Mouse (Mus musculus): ENCODE measurements around the gene Vps4a. TPM values are rescaled to one million over a fixed set of nuclear protein-coding genes. Genes with fewer than 3 reads are reported as not detected.

Vps4a gene
- polyA plus RNA-seq, 1 experiment from 2014 or later = 151 TPM

DNA sequence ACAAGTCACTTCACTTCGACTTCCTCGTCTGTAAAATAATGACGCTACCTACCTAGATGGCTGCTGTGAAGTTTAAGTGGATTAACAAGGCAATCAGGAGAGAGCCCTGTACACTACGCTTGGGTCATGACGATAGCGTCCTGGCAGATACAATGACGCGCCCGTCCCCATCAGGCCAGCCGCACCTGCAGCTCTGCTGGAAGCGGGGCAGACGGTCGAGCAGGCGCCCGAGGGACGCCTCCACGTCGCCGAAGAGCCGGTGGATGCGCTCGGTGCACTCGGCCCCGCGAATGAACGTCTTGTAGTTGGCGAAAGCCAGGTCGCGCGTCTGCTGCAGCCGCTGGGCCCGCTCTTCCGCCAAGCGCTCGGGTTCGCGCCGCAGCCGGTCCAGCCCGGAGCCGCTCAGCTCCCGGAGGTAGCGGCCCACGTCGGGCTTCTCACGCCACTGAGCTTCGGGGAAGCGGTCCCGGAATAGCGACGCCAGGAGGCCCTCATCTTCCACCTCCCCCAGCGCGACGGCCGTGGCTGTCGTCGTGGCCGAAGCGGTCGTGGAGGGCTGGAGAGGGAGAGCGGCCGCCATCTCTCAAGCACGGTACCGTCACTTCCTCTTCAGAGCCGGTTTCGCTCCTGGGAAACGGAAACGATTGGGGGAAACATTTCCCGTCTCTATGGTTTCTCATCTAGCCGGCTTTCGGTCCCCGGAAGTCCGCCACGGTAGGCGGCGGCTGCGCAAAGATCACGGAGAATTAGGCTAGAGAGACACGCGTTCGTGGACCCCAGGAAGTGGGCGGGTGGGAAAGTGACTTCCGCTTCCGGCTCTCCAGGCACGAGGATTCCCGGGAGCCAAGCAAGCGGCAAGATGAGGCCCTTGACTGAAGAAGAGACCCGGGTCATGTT lies 25.3 kb downstream of the Vps4a start, which contains the start of the genes Cog8 and Nip7:
Cog8 (minus strand) TSS at position 614 of the 897 bp plus-strand sequence.
Nip7 (plus strand) TSS at position 802 of the 897 bp plus-strand sequence.
- Histone ChIP-seq H3K36me3 (replicated peaks) (peaks cover 28% of the 10 kb centered on the region), H3K9me3 (no peaks in the 10 kb centered on the region), H3K9ac (peak within 1 kb of the TSS; percentile 76), H3K4me3 (peak within 1 kb of the TSS; percentile 94), H3K27ac (peak within 1 kb of the TSS; percentile 81), H3K4me1 (peaks cover 25% of the 10 kb centered on the region), H3K4me2 (peak within 1 kb of the TSS; percentile 82), H3K27me3 (replicated peaks) (no peaks in the 10 kb centered on the region)
- under 1% methylated on average over 88 of the region's 88 CpGs for WGBS
- peak; percentile 96 for ATAC-seq (replicated peaks)

- ATAC-seq (replicated peaks) = peak; percentile 74
- Histone ChIP-seq H3K4me3 (peak overlapping the region; percentile 94), H3K27me3 (replicated peaks) (no peaks in the 10 kb centered on the region), H3K36me3 (replicated peaks) (peaks cover 23% of the 10 kb centered on the region), H3K27ac (peak overlapping the region; percentile 58), H3K9me3 (no peaks in the 10 kb centered on the region), H3K4me2 (peak overlapping the region; percentile 73), H3K4me1 (peaks cover 25% of the 10 kb centered on the region), H3K9ac (peak overlapping the region; percentile 67)
- whole genome bisulfite sequencing = 1% methylated on average over 33 of the region's 33 CpGs
Observed at GRCm38 (mm10) chr8:107056973-107057369, 25.9 kb downstream of the Vps4a start.

- no peaks in the 10 kb centered on the region for H3K9me3 ChIP-seq
- 91% methylated on average over 1 of the region's 1 CpGs for WGBS
- no peaks in the 10 kb centered on the region for H3K27me3 ChIP-seq (replicated peaks)
- H3K36me3 ChIP-seq (replicated peaks) = peaks cover 7% of the 10 kb centered on the region; the same call in 1 of the 2 replicates
- ATAC-seq (replicated peaks) = no peak
- H3K9ac ChIP-seq = no peak overlapping the region
- no peak overlapping the region for H3K4me2 ChIP-seq
- H3K27ac ChIP-seq = no peak overlapping the region
- H3K4me1 ChIP-seq = peaks cover 4% of the 10 kb centered on the region
- H3K4me3 ChIP-seq = no peak overlapping the region
Observed at GRCm38 (mm10) chr8:107062613-107063012, 31.6 kb downstream of the Vps4a start.

- Histone ChIP-seq H3K4me1 (no peaks in the 10 kb centered on the region), H3K36me3 (replicated peaks) (no peaks in the 10 kb centered on the region; the same call in 1 of the 2 replicates), H3K9me3 (no peaks in the 10 kb centered on the region), H3K27ac (no peak within 1 kb of the TSS), H3K9ac (no peak within 1 kb of the TSS), H3K4me2 (no peak within 1 kb of the TSS), H3K4me3 (no peak within 1 kb of the TSS), H3K27me3 (replicated peaks) (no peaks in the 10 kb centered on the region)
- ATAC-seq (replicated peaks) = no peak
- 69% methylated on average over 17 of the region's 17 CpGs for WGBS
Observed at GRCm38 (mm10) chr8:107065511-107066496, 34.8 kb downstream of the Vps4a start, which contains the start of gene Tmed6. TSS of gene Tmed6 (minus strand) at chr8:107065644.

- H3K36me3 ChIP-seq (replicated peaks) = peaks cover 47% of the 10 kb centered on the region
- no peak overlapping the region for H3K9ac ChIP-seq
- H3K4me1 ChIP-seq = no peaks in the 10 kb centered on the region
- no peak for ATAC-seq (replicated peaks)
- H3K27ac ChIP-seq = no peak overlapping the region
- no peak overlapping the region for H3K4me3 ChIP-seq
- H3K4me2 ChIP-seq = no peak overlapping the region
- WGBS = 90% methylated on average over 4 of the region's 4 CpGs
- no peaks in the 10 kb centered on the region for H3K9me3 ChIP-seq
- H3K27me3 ChIP-seq (replicated peaks) = no peaks in the 10 kb centered on the region
Observed at GRCm38 (mm10) chr8:107073706-107074105, 42.7 kb downstream of the Vps4a start.

DNA sequence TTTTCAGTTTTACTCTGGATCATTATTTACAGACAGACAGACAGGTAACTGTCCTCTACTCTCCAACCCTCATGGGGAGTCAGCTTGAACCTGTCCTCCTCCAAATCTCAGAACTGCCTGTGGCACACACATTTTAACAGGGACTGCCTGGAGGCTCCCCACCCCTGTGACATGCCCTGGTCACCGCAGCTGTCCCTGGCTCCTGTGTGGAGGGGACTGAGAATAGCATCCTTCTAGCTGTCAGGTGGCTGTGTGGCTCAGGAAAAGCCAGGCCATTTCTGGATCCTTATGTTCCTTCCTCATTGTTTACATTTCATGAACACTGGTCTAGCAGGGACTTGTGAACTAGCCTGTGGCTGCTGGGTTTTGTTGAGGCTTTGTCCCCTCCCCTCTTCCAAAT lies 43.1 kb downstream of the Vps4a start:
- no peaks in the 10 kb centered on the region for H3K4me1 ChIP-seq
- WGBS = 95% methylated on average over 1 of the region's 1 CpGs
- no peak overlapping the region for H3K4me3 ChIP-seq

GRCm38 (mm10) chr8:107076239-107076888 lies 45.3 kb downstream of the Vps4a start:
- WGBS = 91% methylated on average over 7 of the region's 7 CpGs
- no peak overlapping the region for H3K9ac ChIP-seq
- no peak overlapping the region for H3K27ac ChIP-seq
- H3K4me2 ChIP-seq = no peak overlapping the region
- no peak overlapping the region for H3K4me3 ChIP-seq
- no peaks in the 10 kb centered on the region for H3K9me3 ChIP-seq
- H3K36me3 ChIP-seq (replicated peaks) = peaks cover 63% of the 10 kb centered on the region
- H3K4me1 ChIP-seq = no peaks in the 10 kb centered on the region
- ATAC-seq (replicated peaks) = no peak
- H3K27me3 ChIP-seq (replicated peaks) = no peaks in the 10 kb centered on the region

More for the DNA sequence above, 43.1 kb downstream of the Vps4a start:
- ATAC-seq (replicated peaks) = no peak
- Histone ChIP-seq H3K27me3 (replicated peaks) (no peaks in the 10 kb centered on the region), H3K9me3 (no peaks in the 10 kb centered on the region), H3K9ac (no peak overlapping the region), H3K27ac (no peak overlapping the region), H3K4me2 (no peak overlapping the region), H3K36me3 (replicated peaks) (peaks cover 51% of the 10 kb centered on the region)

DNA sequence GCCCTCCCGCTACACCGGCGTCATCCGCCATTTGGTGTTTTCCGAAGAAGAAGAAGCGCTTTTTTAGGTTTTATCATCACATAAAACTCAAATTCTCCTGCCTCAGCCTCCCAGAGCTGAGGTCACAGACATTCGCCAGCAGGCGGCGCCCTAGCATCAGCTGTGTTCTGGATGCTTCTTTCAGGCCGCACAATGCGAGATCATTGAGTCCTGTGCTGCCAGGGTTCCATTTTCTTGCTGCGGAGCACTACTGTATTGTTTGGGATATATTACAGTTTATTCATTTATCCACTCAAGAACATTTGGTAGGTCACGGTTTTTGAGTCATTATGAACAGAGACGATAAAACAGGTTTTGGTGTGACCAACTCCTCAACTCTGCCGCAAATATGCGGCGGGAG lies 54.3 kb downstream of the Vps4a start:
- H3K4me1 ChIP-seq = no peaks in the 10 kb centered on the region
- H3K9ac ChIP-seq = no peak overlapping the region
- no peak overlapping the region for H3K27ac ChIP-seq
- H3K27me3 ChIP-seq (replicated peaks) = no peaks in the 10 kb centered on the region
- no peak overlapping the region for H3K4me3 ChIP-seq
- no peaks in the 10 kb centered on the region for H3K9me3 ChIP-seq
- H3K36me3 ChIP-seq (replicated peaks) = peaks cover 31% of the 10 kb centered on the region
- WGBS = 97% methylated on average over 17 of the region's 17 CpGs
- no peak overlapping the region for H3K4me2 ChIP-seq
- ATAC-seq (replicated peaks) = no peak

- Histone ChIP-seq H3K4me2 (no peak overlapping the region), H3K36me3 (replicated peaks) (peaks cover 31% of the 10 kb centered on the region), H3K4me3 (no peak overlapping the region), H3K27me3 (replicated peaks) (no peaks in the 10 kb centered on the region), H3K9ac (no peak overlapping the region), H3K4me1 (no peaks in the 10 kb centered on the region), H3K9me3 (no peaks in the 10 kb centered on the region), H3K27ac (no peak overlapping the region)
- no peak for ATAC-seq (replicated peaks)
- WGBS = 97% methylated on average over 5 of the region's 5 CpGs
Observed at GRCm38 (mm10) chr8:107086018-107086417, 55.0 kb downstream of the Vps4a start.

- WGBS = over 99% methylated on average over 5 of the region's 5 CpGs
- Histone ChIP-seq H3K4me2 (no peak overlapping the region), H3K27ac (no peak overlapping the region), H3K27me3 (replicated peaks) (no peaks in the 10 kb centered on the region), H3K4me1 (peaks cover 3% of the 10 kb centered on the region), H3K9me3 (no peaks in the 10 kb centered on the region), H3K36me3 (replicated peaks) (peaks cover 17% of the 10 kb centered on the region), H3K9ac (no peak overlapping the region), H3K4me3 (no peak overlapping the region)
- ATAC-seq (replicated peaks) = no peak
Observed at GRCm38 (mm10) chr8:107088526-107089063, 57.6 kb downstream of the Vps4a start.

DNA sequence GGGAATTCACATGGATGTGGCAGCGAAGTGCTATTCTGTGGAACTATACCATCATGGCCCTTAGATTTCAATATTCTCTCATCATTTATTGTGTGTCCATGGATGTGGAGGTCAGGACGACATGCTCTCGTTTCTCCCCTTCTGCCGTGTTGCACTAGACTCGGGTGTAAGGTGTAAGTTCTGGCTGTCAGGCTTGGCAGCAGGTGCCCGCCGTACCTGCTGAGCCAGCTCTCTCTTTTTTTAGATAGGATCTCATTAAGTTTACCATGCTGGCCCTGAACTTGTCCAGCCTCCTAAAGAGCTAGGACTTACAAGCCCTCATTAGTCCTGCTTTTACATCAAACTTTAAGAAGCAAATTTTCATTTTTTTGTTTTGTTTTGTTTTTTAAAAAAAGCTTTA lies 59.5 kb downstream of the Vps4a start:
- Histone ChIP-seq H3K4me3 (no peak overlapping the region), H3K27me3 (replicated peaks) (no peaks in the 10 kb centered on the region), H3K9ac (no peak overlapping the region), H3K4me2 (no peak overlapping the region), H3K9me3 (no peaks in the 10 kb centered on the region), H3K4me1 (peaks cover 22% of the 10 kb centered on the region), H3K36me3 (replicated peaks) (peaks cover 13% of the 10 kb centered on the region), H3K27ac (no peak overlapping the region)
- ATAC-seq (replicated peaks) = no peak
- WGBS = 97% methylated on average over 7 of the region's 7 CpGs
